Mouse (Mus musculus) midbrain, postnatal 0 days (tissue): ENCODE data around the gene Hand2. TPM values are rescaled to one million over a fixed set of nuclear protein-coding genes. Genes with fewer than 3 reads are reported as not detected.

Source experiments
- ATAC-seq: fragments of 200-750 bp; cut with Nextera tagmentation; 2 replicates; pipeline ENCODE4 v1.8.0; 2017; ENCODE audit warnings: moderate number of reproducible peaks, mild to moderate bottlenecking, moderate TSS enrichment, moderate library complexity; ENCODE audit not compliant: low FRiP score
- DNase-seq: peaks from one replicate; pipeline ENCODE4 v3.0.0-alpha.2; 2015; ENCODE audit warnings: low spot score
- H3K27ac ChIP-seq: fragments of 300-500 bp; sonication (generic); 2 replicates; pipeline ENCODE4 v1.5.1; 2014; ENCODE audit warnings: low read depth, mild to moderate bottlenecking, low read length, mixed read lengths
- H3K27me3 ChIP-seq: fragments of 300-500 bp; sonication (generic); 2 replicates; pipeline ENCODE4 v1.6.1; 2014; ENCODE audit warnings: low read length, control low read depth, mixed read lengths; ENCODE audit not compliant: insufficient read depth
- H3K36me3 ChIP-seq: fragments of 300-500 bp; sonication (generic); 2 replicates; pipeline ENCODE4 v1.6.1; 2014; ENCODE audit warnings: low read length, control low read depth, mixed read lengths; ENCODE audit not compliant: insufficient read depth
- H3K4me1 ChIP-seq: fragments of 300-500 bp; sonication (generic); 2 replicates; pipeline ENCODE4 v1.6.1; 2014; ENCODE audit warnings: mild to moderate bottlenecking, control low read depth, antibody characterized with exemption, low read length, mixed read lengths; ENCODE audit not compliant: insufficient read depth
- H3K4me2 ChIP-seq: fragments of 300-500 bp; sonication (generic); 2 replicates; pipeline ENCODE4 v1.6.1; 2014; ENCODE audit warnings: low read depth, mild to moderate bottlenecking, low read length, mixed read lengths; ENCODE audit not compliant: poor library complexity, severe bottlenecking
- H3K4me3 ChIP-seq: fragments of 300-500 bp; sonication (generic); 2 replicates; pipeline ENCODE4 v1.5.1; 2014; ENCODE audit warnings: low read depth, mild to moderate bottlenecking, low read length, moderate library complexity
- H3K9ac ChIP-seq: fragments of 300-500 bp; sonication (generic); replicated peaks from 2 replicates; pipeline ENCODE4 v1.6.1; 2014; ENCODE audit warnings: mild to moderate bottlenecking, low read length, moderate library complexity, mixed read lengths; ENCODE audit not compliant: poor library complexity, severe bottlenecking
- H3K9me3 ChIP-seq: fragments of 300-500 bp; sonication (generic); 2 replicates; pipeline ENCODE4 v1.6.1; 2016; ENCODE audit warnings: low read length, control low read depth
- CTCF ChIP-seq: IDR thresholded peaks from 2 replicates; pipeline ENCODE4 v1.5.1; 2016; ENCODE audit warnings: antibody characterized with exemption, mild to moderate bottlenecking
- WGBS: fragments of 180-500 bp; shearing (Covaris S2); extraction: QIAGEN DNeasy Blood & Tissue Kit; methylation state at CpG from one replicate; pipeline ENCODE4 v1.1.7; 2014; 5-methylcytosine and 5-hydroxymethylcytosine counted together
- polyA plus RNA-seq: library from polyadenylated mRNA; unstranded; fragments of >200 nt; fragmentation: Nextera tagmentation; extraction: Ambion mirVana; gene quantifications from 2 replicates; pipeline ENCODE4 v1.2.1, GENCODE M21; 2015
- total RNA-seq: library from RNA; depleted of rRNA; stranded (reverse); fragments of >200 nt; gene quantifications from 2 replicates; pipeline ENCODE4 v1.2.3, GENCODE M21; 2014; rRNA removed

Gene Hand2
- not detected in 2 replicates for total RNA-seq
- not detected in 2 replicates for polyA plus RNA-seq

GRCm38 (mm10) chr8:57320851-57321743, at the start of gene Hand2:
TSS of gene Hand2 (plus strand) at chr8:57320983.
- Histone ChIP-seq H3K4me3 (peak within 1 kb of the TSS; percentile 23), H3K27me3 (peaks cover 81% of the 10 kb centered on the region), H3K4me1 (no peaks in the 10 kb centered on the region; the same call in 1 of the 2 replicates), H3K27ac (no peak within 1 kb of the TSS), H3K36me3 (no peaks in the 10 kb centered on the region), H3K4me2 (peak within 1 kb of the TSS; percentile 32), H3K9ac (no peak within 1 kb of the TSS), H3K9me3 (no peaks in the 10 kb centered on the region)
- under 1% methylated on average over 63 of the region's 83 CpGs for WGBS
- TF ChIP-seq CTCF: no peak
- ATAC-seq: peak; percentile 45; the same call in 1 of the 2 replicates
- DNase-seq: no peak

GRCm38 (mm10) chr8:57273055-57273454, 47.7 kb upstream of the Hand2 start:
- Histone ChIP-seq H3K27me3 (no peaks in the 10 kb centered on the region), H3K36me3 (no peaks in the 10 kb centered on the region), H3K4me3 (no peak overlapping the region), H3K9ac (no peak overlapping the region), H3K4me1 (no peaks in the 10 kb centered on the region), H3K9me3 (no peaks in the 10 kb centered on the region), H3K4me2 (no peak overlapping the region), H3K27ac (no peak overlapping the region)
- TF ChIP-seq CTCF: no peak
- ATAC-seq (no peak), DNase-seq (no peak)
- 76% methylated on average over 3 of the region's 3 CpGs for WGBS

GRCm38 (mm10) chr8:57293441-57293840, 27.3 kb upstream of the Hand2 start:
- ATAC-seq: no peak
- Histone ChIP-seq H3K4me2 (no peak overlapping the region), H3K9me3 (no peaks in the 10 kb centered on the region), H3K27me3 (no peaks in the 10 kb centered on the region), H3K4me3 (no peak overlapping the region), H3K9ac (no peak overlapping the region), H3K36me3 (no peaks in the 10 kb centered on the region), H3K4me1 (no peaks in the 10 kb centered on the region), H3K27ac (no peak overlapping the region)
- no peak for DNase-seq
- TF ChIP-seq CTCF: no peak
- WGBS: 86% methylated on average over 4 of the region's 4 CpGs

- H3K27me3 ChIP-seq: peaks cover 7% of the 10 kb centered on the region
- H3K36me3 ChIP-seq: no peaks in the 10 kb centered on the region
- 45% methylated on average over 1 of the region's 1 CpGs for WGBS
- ATAC-seq (no peak), DNase-seq (no peak)
- H3K9me3 ChIP-seq: no peaks in the 10 kb centered on the region
- H3K27ac ChIP-seq: no peak overlapping the region
- no peak for TF ChIP-seq CTCF
- no peak overlapping the region for H3K4me2 ChIP-seq
- no peak overlapping the region for H3K4me3 ChIP-seq
- H3K4me1 ChIP-seq: no peaks in the 10 kb centered on the region
- no peak overlapping the region for H3K9ac ChIP-seq
These were observed 17.3 kb upstream of the Hand2 start for GRCm38 (mm10) chr8:57303513-57303912.

GRCm38 (mm10) chr8:57304944-57305343, 15.8 kb upstream of the Hand2 start:
- Histone ChIP-seq H3K4me2 (no peak overlapping the region), H3K36me3 (no peaks in the 10 kb centered on the region), H3K4me1 (no peaks in the 10 kb centered on the region), H3K9ac (no peak overlapping the region), H3K9me3 (no peaks in the 10 kb centered on the region), H3K4me3 (no peak overlapping the region), H3K27me3 (peaks cover 8% of the 10 kb centered on the region), H3K27ac (no peak overlapping the region)
- ATAC-seq (no peak), DNase-seq (no peak)
- 53% methylated on average over 11 of the region's 11 CpGs for WGBS
- TF ChIP-seq CTCF: no peak

GRCm38 (mm10) chr8:57306441-57306840, 14.3 kb upstream of the Hand2 start:
- Histone ChIP-seq H3K27me3 (peaks cover 13% of the 10 kb centered on the region), H3K9ac (no peak overlapping the region), H3K4me1 (no peaks in the 10 kb centered on the region), H3K27ac (no peak overlapping the region), H3K36me3 (no peaks in the 10 kb centered on the region), H3K4me2 (no peak overlapping the region), H3K9me3 (no peaks in the 10 kb centered on the region), H3K4me3 (no peak overlapping the region)
- 12% methylated on average over 1 of the region's 1 CpGs for WGBS
- ATAC-seq (no peak), DNase-seq (no peak)
- no peak for TF ChIP-seq CTCF
